Mouse (Mus musculus): ENCODE measurements at regions not wholly inside any gene's neighbourhood (a gene's known extent, or its start where the extent isn't known, plus 50 kb on each side); places are given as distances from the start of the nearest gene placed in this dataset.
A peak's percentile ranks its signal among the peaks of the same experiment; 100 is the strongest.

GRCm38 (mm10) chr16:24094566-24094965 is 105.9 kb upstream of the Bcl6 start:
- DNase-seq (ENCODE audit: low spot score in 2 of 2): no peak

DNA sequence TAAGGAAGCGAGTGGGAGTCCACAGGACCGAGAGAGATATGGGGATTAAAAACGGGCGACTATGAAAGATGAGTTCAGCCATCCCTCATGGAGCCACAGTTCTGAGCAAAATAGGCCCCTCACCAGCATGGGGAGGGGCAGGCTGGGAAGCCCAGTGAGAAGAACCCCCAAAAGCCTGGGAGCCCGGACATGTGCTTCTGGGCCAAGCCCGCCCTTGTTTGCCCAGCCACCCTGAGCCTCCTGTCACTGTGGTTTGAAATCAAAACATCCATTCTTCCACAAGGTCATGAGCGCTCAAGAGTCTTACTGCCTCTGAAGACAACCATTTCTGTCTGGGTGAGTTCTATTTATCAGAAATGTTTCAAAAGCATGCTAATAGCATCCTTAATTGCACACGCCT is 105.0 kb upstream of the Bcl6 start:
- no peak for DNase-seq (ENCODE audit: low spot score in 2 of 2)

DNA sequence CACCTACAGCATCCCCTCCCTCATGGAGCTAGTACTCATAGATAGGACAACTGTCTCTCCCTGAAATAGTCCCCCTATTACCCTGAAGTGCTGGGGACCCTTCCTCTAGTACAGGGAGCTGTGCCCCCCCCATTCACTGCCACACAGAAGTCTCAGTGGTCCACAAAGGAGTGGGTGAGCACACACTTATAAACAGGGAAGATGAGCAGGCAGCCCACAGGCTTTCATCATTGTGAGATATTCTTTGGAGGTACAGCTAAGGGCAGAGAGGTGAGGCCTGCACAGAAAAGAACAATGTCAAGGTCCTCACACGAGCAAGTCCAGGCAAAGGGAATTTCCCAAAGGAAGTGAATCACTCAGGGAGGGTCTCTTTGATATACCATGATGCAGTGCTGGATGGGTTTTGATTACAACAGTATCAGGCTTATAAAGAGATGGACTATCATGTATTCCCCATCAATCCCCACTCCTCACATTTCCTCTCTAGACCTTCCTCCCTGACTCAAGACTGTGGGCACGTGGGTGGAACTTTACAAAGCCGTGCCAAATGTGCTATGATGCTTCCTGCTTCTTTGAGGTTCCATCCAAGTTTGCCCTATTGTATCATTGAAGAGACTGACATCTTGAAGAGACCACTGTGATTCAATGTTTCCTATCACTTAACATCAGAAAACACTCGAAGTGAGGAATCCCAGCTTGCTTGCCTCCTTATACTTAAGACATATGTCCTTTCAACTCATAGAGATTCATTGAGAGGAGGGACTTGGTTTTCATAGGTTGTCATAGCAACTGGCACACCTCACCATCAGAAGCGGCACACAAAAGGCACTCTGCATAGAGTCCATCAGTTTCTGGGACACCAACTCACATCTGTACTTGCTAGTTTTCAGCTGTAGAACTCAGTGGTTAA is 104.2 kb upstream of the Bcl6 start:
- no peak for DNase-seq (ENCODE audit: low spot score in 2 of 2)

DNA sequence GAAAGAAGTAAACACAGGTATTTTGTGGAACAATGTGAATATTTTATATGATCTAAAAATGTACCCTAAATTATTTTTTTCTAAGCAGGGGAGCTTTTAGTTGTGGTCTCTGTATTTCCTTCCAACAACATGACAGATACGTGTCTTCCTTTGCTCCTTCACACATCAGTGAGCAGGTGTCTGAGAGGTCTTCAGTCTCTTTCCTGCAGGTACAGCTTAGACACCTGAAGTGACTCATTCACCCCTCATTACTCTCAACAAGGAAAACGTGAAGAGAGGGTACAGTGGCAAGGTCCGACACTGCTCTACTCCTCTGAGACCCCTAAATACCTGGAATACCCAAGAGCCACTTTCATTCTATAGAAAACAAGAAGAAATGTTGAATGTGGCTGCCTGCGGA is 103.5 kb upstream of the Bcl6 start:
- DNase-seq (ENCODE audit: low spot score in 2 of 2): no peak

- no peak for DNase-seq (ENCODE audit: low spot score in 2 of 2)
These were observed 102.3 kb upstream of the Bcl6 start for GRCm38 (mm10) chr16:24090981-24091380.

GRCm38 (mm10) chr16:24089840-24090762 is 101.4 kb upstream of the Bcl6 start:
- DNase-seq (ENCODE audit: low spot score in 2 of 2): no peak

- no peak for DNase-seq (ENCODE audit: low spot score in 2 of 2)
These were observed 95.3 kb upstream of the Bcl6 start for GRCm38 (mm10) chr16:24083966-24084365.

DNA sequence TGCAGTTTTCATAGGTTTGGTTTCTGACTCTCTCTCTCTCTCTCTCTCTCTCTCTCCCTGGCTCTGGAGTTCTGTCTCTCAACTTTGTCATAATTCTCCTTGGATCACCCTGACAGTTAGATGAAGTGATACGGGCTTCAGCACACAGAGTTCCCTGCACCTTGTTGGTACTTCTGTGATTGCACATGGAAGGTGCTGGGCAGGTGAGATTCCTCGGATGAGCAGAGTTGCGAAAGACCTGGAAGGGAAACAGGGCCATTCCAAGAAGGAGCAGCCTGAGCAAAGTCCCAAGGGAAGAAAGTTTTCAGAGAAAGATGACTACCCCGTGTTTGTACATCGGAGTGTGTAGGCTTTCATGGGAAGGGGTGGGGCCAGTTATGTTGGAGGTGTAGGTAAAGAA is 91.8 kb upstream of the Bcl6 start:
- no peak for DNase-seq (ENCODE audit: low spot score in 2 of 2)

GRCm38 (mm10) chr16:24078622-24079021 is 90.0 kb upstream of the Bcl6 start:
- no peak for DNase-seq (ENCODE audit: low spot score in 2 of 2)

DNA sequence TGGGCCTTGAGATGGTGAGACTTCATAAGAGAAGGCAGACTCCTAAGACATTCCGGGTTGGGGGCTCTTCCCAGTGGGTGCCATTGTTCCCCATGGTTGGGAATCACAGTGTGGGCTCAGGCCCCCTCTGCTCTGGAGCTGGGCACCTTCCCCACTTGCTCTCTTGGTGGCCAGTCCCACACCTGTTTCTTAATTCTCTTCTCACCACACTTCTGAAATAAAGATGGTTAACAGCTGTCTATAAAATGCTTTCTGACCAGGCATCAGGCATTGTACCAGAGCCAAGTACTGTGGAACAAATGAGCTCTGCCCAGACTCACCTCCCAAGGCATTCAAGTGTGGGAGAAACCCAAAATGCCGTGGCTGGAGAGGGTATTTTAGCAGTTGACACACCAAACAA is 88.8 kb upstream of the Bcl6 start:
- DNase-seq (ENCODE audit: low spot score in 2 of 2): peak in 1 of 2 experiments; percentile 39

DNA sequence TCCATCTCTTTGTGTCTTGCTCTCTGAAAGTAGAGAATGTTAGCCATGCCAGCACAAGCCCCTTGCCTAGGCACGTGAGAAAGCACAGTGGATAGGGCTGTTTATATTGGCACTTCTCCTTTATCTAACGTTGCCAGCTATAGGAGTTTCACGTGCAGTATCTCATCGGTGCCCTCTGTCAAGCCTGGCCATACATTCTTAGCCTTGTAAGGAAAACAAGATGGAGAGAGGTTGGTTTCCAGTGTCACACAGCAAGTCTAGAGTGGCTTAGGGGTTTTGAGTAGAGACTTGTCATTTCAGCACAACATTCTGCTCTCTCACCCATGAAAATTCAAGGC is 88.1 kb upstream of the Bcl6 start:
- DNase-seq (ENCODE audit: low spot score in 2 of 2): no peak

GRCm38 (mm10) chr16:24076109-24076798 is 87.6 kb upstream of the Bcl6 start:
- DNase-seq (ENCODE audit: low spot score in 2 of 2): no peak

- no peak for DNase-seq (ENCODE audit: low spot score in 2 of 2)
These were observed 85.1 kb upstream of the Bcl6 start for GRCm38 (mm10) chr16:24073613-24074244.

GRCm38 (mm10) chr16:24073065-24073464 is 84.4 kb upstream of the Bcl6 start:
- DNase-seq (ENCODE audit: low spot score in 2 of 2): no peak

GRCm38 (mm10) chr16:24069411-24069810 is 80.8 kb upstream of the Bcl6 start:
- no peak for DNase-seq (ENCODE audit: low spot score in 2 of 2)

DNA sequence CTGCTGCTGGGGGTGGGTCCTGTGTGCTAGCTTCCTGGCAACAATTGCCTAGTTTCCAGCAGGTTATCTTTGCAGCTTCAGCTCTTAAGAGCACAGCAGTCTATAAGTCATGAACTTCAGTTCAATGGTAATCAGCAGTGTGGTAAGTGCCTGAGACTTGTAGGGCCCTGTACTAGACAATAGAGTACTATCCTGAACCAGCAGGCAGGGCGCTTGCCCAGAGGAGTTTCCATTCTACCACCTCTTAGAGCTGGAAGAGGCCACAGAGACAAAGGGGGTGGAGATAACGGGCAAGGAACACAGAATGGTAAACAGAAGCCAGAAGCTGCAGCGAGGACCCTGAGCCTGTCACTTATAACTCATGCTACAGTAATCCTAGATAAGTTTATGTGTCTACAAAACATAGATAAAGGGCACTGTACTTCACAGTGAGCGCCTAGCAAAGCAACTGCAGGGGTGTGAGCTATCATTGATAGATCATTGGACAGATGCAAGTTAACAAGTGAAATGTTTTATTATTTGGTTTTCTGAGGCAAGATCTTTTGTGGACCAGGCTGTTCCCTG is 79.7 kb upstream of the Bcl6 start:
- DNase-seq (ENCODE audit: low spot score in 2 of 2): no peak

DNA sequence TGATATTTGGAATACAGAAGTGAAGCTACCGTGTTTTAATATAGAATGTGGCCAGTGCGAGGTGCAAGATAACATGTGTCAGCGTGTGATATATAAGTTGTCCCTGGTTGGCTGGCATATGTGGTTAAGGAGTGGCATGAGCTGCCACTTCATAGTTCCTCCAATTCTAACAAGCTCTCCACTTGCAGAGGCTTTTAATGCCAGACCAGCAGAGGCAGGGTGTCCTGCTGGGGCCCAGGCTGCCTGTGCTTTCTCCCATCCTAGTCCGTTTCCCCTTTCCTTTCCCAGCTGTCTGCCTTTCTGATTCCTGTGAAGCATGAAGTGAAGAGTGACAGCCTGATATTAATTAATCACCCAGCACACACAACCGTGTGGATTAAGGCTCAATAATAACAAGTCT is 73.7 kb upstream of the Bcl6 start:
- no peak for DNase-seq (ENCODE audit: low spot score in 2 of 2)

DNA sequence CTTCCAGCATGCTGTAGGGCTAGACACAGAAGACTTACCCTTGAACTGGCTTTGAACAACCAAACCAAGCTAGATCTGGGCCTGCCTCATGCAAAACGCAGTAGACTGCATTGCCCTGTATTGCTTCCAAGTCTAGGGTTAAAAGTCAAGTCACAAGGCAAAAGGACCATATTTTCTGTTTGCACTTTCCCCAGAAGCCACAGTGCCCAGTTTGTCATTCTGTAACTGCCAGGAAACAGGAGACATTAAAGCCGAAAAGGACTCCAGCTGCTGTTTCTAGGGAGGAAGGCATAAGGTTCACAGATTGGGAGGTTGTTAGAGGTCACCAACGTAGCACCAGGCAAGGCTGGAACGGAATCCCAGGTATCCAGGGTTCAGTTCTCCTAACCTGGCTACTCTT is 72.8 kb upstream of the Bcl6 start:
- no peak for DNase-seq (ENCODE audit: low spot score in 2 of 2)

GRCm38 (mm10) chr16:24059090-24059600 is 70.5 kb upstream of the Bcl6 start:
- no peak for DNase-seq (ENCODE audit: low spot score in 2 of 2)

- no peak for DNase-seq (ENCODE audit: low spot score in 2 of 2)
These were observed 68.4 kb upstream of the Bcl6 start for GRCm38 (mm10) chr16:24056885-24057531.

Measured in urinary bladder, postnatal 4 days (tissue).